Mouse (Mus musculus): ENCODE results near the gene Klk1. TPM values are rescaled to one million over a fixed set of nuclear protein-coding genes. Genes with fewer than 3 reads are reported as not detected.

The Klk1 gene
- polyA plus RNA-seq (2015; fragmentation: Nextera tagmentation; extraction: Ambion mirVana), result not detected in 2 replicates

DNA sequence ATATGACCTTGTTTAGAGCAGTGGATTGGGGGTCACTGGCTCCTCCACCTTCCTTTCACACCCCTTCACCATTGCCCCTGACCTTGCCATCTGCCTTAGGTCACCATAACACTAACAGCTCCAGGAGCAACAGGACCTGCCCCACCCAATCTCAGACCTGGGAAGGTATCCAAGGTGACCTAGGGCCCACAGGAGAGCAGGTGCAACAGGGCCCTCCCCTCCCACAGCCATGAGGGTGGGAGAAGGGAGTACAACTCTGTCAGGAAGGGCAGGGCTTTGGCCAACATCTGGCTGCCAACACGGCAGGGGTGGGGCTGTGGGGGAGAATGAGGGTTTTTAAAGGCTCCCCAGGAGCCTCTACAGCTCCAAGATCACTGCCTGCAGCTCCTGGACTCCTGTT is at the start of gene Klk1:
Gene Klk1 (plus strand): TSS at position 285 of the 400 bp plus-strand sequence.

DNA sequence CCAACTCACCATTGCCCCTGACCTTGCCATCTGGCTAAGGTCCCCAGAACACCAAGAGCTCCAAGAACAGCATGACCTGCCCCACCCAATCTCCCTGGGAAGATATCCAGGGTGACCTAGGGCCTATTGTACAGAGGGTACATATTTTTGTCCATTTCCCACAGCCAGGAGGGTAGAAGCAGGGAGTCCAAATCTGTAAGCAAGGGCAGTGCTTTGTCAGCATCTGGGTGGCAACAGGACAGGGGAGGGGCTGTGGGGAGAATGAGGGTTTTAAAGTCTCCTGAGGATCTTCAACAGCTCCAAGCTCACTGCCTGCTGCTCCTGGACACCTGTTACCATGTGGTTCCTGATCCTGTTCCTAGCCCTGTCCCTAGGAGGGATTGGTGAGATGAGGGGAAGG is 37.2 kb upstream of the Klk1 start, which contains the start of gene Klk1b24:
Gene Klk1b24 (plus strand): TSS at position 301 of the 400 bp plus-strand sequence.

DNA sequence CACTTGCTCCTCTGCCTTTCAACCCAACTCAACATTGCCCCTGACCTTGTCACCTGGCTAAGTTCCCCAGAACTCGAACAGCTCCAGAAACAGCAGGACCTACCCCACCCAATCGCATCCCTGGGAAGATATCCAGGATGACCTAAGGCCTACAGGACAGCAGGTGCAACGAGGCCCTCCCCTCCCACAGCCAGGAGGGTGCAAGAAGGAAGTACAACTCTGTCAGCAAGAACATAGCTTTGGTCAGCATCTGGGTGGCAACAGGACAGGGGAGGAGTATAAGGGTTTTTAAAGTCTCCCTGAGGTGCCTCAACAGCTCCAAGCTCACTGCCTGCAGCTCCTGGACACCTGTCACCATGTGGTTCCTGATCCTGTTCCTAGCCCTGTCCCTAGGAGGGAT is 27.3 kb upstream of the Klk1 start, which contains the start of gene Klk1b3:
Gene Klk1b3 (plus strand): TSS at position 301 of the 400 bp plus-strand sequence.

DNA sequence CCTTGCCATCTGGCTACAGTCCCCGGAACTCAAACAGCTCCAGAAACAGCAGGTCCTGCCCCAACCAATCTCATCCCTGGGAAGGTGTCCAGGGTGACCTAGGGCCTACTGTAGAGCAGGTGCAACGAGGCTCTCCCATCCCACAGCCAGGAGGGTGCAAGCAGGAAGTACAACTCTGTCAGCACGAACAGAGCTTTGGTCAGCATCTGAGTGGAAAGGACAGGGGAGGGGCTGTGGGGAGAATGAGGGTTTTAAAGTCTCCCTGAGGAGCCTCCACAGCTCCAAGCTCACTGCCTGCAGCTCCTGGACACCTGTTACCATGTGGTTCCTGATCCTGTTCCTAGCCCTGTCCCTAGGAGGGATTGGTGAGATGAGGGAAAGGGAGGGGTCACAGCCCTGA is 18.0 kb upstream of the Klk1 start, which contains the start of gene Klk1b4:
Gene Klk1b4 (plus strand): TSS at position 301 of the 400 bp plus-strand sequence.

DNA sequence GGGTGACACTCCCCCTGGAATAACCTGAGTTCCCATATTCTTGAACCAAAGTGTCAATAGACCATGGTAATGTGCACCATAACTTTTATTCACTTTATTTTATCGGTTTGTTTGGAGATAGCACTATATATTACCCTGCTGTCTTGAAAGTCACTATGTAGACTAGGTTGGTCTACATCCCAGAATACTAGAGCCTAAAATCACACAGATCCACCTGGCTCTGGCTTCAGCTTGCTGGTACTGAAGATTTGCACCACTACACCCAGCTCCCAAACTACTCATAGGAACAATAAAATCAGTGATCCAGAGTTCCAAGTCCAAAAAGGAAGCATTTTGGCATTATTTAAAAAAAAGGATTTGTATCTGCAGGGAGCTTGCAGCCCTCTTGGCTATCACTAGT is 9.5 kb upstream of the Klk1 start, which contains the start of gene Klk1b5:
Gene Klk1b5 (plus strand): TSS at position 301 of the 400 bp plus-strand sequence.

DNA sequence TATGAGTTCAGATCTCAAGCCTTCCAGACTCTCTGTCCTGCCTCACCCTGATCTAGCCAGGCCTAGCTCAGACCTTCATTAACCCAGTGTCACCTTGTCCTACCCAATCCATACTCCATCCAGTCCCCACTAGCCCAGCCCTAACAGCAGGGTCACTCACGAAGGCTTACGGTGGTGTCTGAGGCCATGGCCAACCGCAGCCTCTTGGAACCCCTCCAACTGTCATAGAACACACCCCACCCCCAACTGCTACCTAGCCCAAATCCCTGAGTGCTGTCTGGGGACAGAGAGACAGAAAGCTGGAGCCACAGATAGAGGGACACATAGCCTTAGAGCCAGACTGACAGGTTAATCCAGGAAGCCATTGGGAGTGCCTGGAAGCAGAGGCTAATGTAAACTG is 10.7 kb downstream of the Klk1 start, which contains the start of gene Gm36864:
Gene Gm36864 (plus strand): TSS at position 269 of the 400 bp plus-strand sequence.

DNA sequence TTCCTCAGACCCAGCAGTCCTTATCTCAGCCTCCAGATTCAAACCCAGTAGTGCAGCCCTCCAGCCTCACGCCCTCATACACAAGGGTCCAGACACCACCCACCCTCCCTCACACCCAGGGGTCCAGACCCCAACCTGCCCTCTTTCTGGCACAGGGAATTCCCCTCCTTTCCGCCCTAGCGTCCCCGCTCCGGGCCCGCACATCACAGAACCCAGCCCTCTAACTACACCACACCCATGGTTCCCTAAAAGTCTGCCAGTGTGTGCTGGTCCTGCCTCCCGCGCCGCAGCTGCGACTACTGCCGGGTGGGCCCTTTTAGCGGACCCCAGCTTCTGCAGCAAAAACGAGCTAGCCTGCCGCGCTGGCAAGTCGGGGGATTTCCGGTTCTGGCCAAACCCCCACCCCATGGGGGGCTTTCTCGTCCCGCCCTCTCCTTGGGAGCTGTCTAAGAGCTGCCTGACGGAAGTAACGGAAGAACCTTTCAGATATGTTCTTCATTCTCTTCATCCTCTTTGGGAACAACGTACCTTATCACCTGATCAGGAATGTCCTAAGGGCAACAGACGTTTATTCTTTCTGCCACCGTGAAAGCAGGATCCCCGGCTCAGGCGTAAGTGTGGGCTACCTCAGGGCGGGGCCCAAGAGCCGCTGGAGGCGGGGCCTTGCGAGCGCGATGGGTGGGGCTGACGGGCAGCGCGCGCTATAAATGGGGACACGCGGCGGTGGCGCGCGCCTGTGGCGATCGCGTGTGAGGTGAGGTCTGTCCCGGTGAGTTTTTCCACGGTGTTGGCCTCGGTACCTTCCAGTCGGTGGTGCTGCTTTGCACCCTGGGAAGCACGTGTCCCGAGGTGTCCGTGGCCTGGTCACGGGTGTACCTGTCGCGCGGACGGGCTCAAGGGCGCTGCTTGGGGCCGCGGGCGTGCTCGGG is 21.2 kb downstream of the Klk1 start, which contains the start of the genes 1700028J19Rik and 2410002F23Rik:
Gene 1700028J19Rik (minus strand): TSS at position 641 of the 929 bp plus-strand sequence.
Gene 2410002F23Rik (plus strand): TSS at position 668 of the 929 bp plus-strand sequence.

DNA sequence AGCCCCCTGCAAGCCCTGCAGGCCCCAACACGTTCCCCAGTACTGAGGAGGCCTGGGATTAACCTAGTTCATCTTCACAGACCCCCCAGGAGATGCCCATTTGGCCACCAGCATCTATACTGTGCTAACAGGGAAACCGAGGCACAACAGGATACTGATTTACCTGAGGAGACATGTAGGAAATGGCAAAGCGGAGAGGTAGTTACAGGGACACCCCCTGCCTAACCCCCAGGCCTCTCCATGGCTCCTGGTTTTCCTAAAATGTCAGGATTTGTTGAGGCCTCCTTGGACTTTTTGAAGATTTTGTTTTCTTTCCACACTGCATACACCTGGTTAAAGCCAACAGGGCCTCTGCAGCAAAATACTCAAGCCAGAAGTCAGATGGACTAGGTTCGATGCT is 32.1 kb downstream of the Klk1 start, which contains the start of gene Acp4:
Gene Acp4 (minus strand): TSS at position 101 of the 400 bp plus-strand sequence.

DNA sequence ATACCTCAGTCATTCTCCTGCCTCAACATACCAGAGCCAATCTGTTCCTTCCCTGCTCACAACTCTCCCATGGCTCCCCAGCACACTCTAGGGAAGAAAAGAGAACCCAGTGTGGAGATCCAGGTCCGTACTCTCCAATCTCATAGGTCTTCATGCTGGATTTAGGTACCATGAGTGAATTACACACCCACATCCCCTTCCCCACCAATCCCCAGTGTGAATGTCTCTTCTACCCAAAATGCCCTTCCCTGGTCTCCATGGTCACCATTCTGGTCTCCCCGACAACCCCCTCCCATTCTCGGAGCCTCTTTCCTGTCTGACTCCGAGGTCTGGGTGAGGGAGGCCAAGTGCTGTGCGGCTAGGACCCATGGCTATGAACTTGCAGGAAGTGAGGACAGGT is 36.0 kb downstream of the Klk1 start, which contains the start of gene Gm15517:
Gene Gm15517 (plus strand): TSS at position 301 of the 400 bp plus-strand sequence.

Other genes starting within 250 kb of the Klk1 start
- not detected in 2 replicates for gene Klk1b9, start 249.3 kb upstream of the Klk1 start, polyA plus RNA-seq (2015; fragmentation: Nextera tagmentation; extraction: Ambion mirVana)
- not detected in 2 replicates for gene Klk1b11, start 229.5 kb upstream of the Klk1 start, polyA plus RNA-seq (2015; fragmentation: Nextera tagmentation; extraction: Ambion mirVana)
- not detected in 2 replicates for gene Klk1b26, start 213.2 kb upstream of the Klk1 start, polyA plus RNA-seq (2015; fragmentation: Nextera tagmentation; extraction: Ambion mirVana)
- gene Klk1b27, start 173.1 kb upstream of the Klk1 start, polyA plus RNA-seq (2015; fragmentation: Nextera tagmentation; extraction: Ambion mirVana), result not detected in 2 replicates
- gene Klk1b21, start 123.0 kb upstream of the Klk1 start, polyA plus RNA-seq (2015; fragmentation: Nextera tagmentation; extraction: Ambion mirVana), result not detected in 2 replicates
- gene Klk1b22, start 112.7 kb upstream of the Klk1 start, polyA plus RNA-seq (2015; fragmentation: Nextera tagmentation; extraction: Ambion mirVana), result not detected in 2 replicates
- gene Klk1b16, start 88.6 kb upstream of the Klk1 start, polyA plus RNA-seq (2015; fragmentation: Nextera tagmentation; extraction: Ambion mirVana), result not detected in 2 replicates
- not detected in 2 replicates for gene Klk1b24, start 37.1 kb upstream of the Klk1 start, polyA plus RNA-seq (2015; fragmentation: Nextera tagmentation; extraction: Ambion mirVana)
- not detected in 2 replicates for gene Klk1b3, start 27.2 kb upstream of the Klk1 start, polyA plus RNA-seq (2015; fragmentation: Nextera tagmentation; extraction: Ambion mirVana)
- gene Klk1b4, start 17.9 kb upstream of the Klk1 start, polyA plus RNA-seq (2015; fragmentation: Nextera tagmentation; extraction: Ambion mirVana), result not detected in 2 replicates
- not detected in 2 replicates for gene Klk1b5, start 9.4 kb upstream of the Klk1 start, polyA plus RNA-seq (2015; fragmentation: Nextera tagmentation; extraction: Ambion mirVana)
- gene Gm36864, start 10.8 kb downstream of the Klk1 start, polyA plus RNA-seq (2015; fragmentation: Nextera tagmentation; extraction: Ambion mirVana), result 0.10 TPM in 1 of 2 replicates, not detected in the other
- gene 1700028J19Rik, start 21.3 kb downstream of the Klk1 start, polyA plus RNA-seq (2015; fragmentation: Nextera tagmentation; extraction: Ambion mirVana), result 2.0 and 2.2 TPM in 2 replicates
- 180 and 195 TPM in 2 replicates for gene 2410002F23Rik, start 21.4 kb downstream of the Klk1 start, polyA plus RNA-seq (2015; fragmentation: Nextera tagmentation; extraction: Ambion mirVana)
- gene Acp4, start 32.0 kb downstream of the Klk1 start, polyA plus RNA-seq (2015; fragmentation: Nextera tagmentation; extraction: Ambion mirVana), result not detected in 2 replicates
- gene Gm15517, start 36.1 kb downstream of the Klk1 start, polyA plus RNA-seq (2015; fragmentation: Nextera tagmentation; extraction: Ambion mirVana), result not detected in 2 replicates
- gene Clec11a, start 81.5 kb downstream of the Klk1 start, polyA plus RNA-seq (2015; fragmentation: Nextera tagmentation; extraction: Ambion mirVana), result 5.7 and 7.1 TPM in 2 replicates
- gene Shank1, start 84.9 kb downstream of the Klk1 start, polyA plus RNA-seq (2015; fragmentation: Nextera tagmentation; extraction: Ambion mirVana), result 52.8 and 59.3 TPM in 2 replicates
- gene Syt3, start 158.7 kb downstream of the Klk1 start, polyA plus RNA-seq (2015; fragmentation: Nextera tagmentation; extraction: Ambion mirVana), result 100 and 108 TPM in 2 replicates
- gene 1700008O03Rik, start 160.5 kb downstream of the Klk1 start, polyA plus RNA-seq (2015; fragmentation: Nextera tagmentation; extraction: Ambion mirVana), result 4.4 and 6.2 TPM in 2 replicates
- 27.6 and 27.7 TPM in 2 replicates for gene Lrrc4b, start 203.7 kb downstream of the Klk1 start, polyA plus RNA-seq (2015; fragmentation: Nextera tagmentation; extraction: Ambion mirVana)
- gene Aspdh, start 240.0 kb downstream of the Klk1 start, polyA plus RNA-seq (2015; fragmentation: Nextera tagmentation; extraction: Ambion mirVana), result 1.8 and 2.4 TPM in 2 replicates
- 37.0 and 40.2 TPM in 2 replicates for gene Josd2, start 242.6 kb downstream of the Klk1 start, polyA plus RNA-seq (2015; fragmentation: Nextera tagmentation; extraction: Ambion mirVana)

Measured in neural tube, postnatal 0 days (tissue).